Mouse (Mus musculus) naive thymus-derived CD4-positive, alpha-beta T cell, adult 2 months (primary cell): Measurements from ENCODE around the gene Sh3rf1.

Experiments
- DNase-seq: peaks from one replicate; pipeline ENCODE4 v3.0.0-alpha.2; 2011; ENCODE audit warnings: low read depth

Sh3rf1 gene

DNA sequence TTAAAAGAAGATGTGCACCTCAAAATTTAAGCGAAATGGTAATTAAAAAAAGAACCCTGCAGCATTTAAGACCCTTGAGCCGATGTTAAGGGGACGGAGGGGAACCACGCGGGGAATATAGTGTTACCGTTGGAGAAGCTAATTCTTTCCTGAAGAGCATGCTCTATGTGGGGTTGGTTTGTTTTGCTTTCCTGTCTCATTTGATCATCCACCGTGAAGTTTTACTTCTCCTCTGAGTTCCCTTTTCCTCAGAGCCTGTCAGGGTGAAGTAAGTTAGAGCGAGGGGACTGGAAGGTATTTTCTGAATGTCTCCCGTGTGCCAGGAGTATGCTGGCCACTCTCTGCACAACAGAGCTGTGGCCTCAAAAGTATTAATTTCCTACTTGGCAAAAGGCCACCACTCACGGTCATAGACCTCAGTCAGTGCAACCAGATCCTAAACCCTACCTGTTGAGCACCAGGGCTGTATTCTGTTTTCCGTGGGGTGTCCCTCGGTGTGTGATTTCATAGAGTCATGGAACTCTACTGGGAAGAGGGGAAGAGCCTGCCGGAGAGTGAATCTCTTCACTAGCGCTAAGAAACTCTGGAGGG is 63.2 kb downstream of the Sh3rf1 start:
- no peak for DNase-seq

GRCm38 (mm10) chr8:61288006-61288566 is 64.4 kb downstream of the Sh3rf1 start:
- no peak for DNase-seq

GRCm38 (mm10) chr8:61288676-61289075 is 65.0 kb downstream of the Sh3rf1 start:
- DNase-seq: no peak

GRCm38 (mm10) chr8:61295040-61295439 is 71.4 kb downstream of the Sh3rf1 start:
- no peak for DNase-seq

GRCm38 (mm10) chr8:61295441-61295840 is 71.8 kb downstream of the Sh3rf1 start:
- DNase-seq: no peak

- no peak for DNase-seq
Measured at GRCm38 (mm10) chr8:61298828-61299227, 75.2 kb downstream of the Sh3rf1 start.

DNA sequence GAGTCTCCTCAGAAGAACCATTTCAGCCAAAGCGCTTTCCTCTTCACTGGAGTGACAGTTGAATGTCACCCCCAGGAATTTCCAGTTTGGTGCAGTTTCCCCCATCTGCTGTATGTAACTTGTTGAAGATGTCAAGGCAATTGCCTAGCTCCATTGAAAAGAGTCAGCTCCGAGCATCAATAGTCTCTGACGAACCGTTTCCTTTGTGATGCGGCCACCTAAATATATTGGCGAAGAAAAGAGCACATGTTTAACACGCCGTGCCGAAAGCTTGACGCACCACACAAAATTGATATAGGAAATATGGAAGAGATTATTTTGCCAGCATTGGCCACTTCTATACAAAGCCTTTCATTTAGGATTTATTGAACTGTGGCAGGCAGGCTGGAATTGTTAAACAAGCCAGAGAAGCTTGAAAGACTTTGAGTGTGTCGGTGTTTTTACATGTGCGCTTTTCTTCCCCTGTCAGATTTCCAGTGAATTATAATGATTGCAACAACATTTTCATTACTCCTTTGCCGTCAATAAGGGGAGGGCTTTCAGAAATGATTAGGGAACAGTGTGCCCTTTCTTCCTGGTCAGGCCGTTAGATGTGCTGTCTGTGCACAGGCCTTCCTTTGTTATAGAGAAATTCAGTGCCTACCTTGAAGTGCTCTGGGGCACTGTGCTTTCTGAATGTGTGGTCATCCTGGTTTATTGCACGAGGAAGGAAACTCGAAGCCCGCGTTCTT is 77.8 kb downstream of the Sh3rf1 start:
- DNase-seq: no peak

- DNase-seq: no peak
Measured at GRCm38 (mm10) chr8:61302029-61302368, 78.3 kb downstream of the Sh3rf1 start.

DNA sequence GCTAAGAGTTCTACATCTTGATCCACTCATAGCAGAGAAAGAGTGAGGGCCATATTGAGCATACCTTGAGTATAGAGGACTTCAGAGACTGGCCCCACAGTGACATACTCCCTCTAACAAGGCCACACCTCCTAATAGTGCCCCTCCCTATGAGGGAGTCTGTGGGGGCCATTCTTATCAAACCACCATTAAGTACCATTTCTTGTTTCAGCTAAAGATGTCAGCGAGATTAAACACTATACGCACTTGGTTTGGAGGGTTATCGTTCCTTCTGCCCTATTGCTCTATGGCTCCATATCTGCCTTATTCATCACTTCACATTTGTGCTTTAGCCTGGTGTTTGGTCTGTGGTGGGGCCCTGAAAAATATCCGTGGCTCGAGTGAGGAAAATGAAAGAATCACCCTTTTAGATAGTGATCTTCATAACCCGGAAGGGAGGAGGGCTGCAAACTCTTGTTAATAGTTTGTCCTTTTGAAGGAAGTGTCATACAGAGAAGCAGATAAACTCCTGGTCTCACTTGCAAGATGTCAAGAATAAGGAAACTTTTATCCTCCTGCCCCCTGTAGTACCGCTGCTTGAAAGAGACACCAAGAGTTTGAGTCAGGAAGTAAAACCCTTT is 81.9 kb downstream of the Sh3rf1 start:
- DNase-seq: peak; percentile 23

DNA sequence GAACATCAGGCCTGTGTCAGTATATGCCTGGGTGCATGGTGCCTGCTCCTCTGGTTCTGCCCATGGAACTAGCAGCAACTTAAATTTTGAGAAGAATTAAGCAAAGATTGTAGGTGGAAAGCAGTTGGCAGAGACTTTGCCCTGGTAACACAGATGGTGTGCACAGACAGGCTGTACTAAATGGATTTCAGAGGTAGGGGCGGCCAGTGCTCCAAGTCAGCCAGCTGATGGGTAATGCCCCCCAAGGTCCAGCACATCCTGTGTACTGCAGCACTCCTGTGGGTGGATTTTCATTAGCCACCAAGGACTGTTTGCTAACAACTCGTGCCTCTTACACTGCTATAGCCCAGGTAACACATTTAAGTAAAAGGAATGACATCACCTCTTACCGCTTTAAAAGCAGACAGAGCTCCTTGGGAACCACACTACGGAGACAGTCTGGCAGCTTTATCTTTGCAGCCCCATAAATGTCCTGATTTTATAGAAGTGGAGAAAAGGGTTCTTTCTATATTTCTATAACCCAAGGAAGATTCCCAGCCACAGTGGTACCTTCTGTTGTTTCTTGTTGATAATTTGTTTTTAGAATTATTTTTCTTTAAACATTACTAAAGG is 82.9 kb downstream of the Sh3rf1 start:
- no peak for DNase-seq

DNA sequence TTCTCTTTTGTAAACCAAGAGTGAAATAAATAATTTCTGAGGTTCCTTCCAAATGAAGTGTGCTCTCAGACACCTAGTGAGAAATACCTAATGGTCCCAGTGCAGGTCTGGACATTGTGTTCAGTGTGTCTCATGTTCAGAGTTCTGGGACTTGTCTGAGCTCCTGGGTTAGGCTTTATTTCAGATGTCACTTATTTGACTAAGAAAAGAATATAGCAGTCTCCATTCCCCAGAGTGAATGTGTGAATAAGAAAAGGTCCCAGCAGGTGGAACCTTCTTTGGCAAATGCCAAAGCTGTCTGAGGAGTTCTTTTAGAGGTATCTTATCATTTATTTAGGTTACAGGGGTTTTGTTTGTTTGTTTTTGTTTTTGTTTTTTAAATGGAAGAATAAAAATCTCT is 85.2 kb downstream of the Sh3rf1 start:
- DNase-seq: no peak

DNA sequence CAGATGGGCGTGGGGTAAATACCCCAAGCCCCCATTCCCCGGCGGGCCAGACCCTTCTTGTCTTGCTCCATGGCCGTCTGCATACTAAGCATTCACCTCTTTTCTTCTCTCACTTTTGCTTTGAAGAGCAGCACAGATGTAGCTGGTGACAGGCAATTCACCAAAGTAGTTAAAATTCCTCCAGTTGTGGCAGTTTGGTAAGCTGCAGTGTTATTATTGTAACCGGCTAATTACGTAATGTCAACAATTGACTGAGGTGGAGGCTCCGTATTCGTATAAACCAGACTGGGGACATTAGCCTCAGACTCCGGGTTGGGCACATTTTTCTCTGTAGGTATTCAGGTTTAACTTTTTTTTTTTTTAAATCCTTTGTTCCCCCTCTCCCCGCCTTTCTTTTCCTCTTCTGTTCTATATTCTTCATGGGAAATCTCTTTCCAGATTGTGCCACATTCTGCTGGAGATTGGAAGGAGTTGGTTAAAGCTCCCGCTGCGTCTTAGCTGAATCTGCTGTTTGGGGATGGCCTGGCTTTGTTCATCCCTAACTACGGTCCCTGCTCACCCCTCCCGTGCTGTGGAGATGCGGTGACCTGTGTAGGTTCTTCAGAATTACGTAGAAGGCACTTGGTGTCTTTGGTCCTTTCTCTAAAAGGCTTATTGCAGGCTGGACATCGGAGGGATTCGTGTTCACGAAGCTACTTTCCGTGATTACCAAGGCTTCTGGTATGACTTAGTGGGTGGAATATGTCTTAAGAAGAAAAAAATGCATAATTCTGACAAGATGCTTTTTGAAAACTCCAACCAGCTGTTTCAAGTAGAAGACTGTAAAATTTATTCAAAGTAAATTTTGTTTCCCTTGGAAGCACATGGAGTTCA is 86.1 kb downstream of the Sh3rf1 start:
- DNase-seq: no peak

DNA sequence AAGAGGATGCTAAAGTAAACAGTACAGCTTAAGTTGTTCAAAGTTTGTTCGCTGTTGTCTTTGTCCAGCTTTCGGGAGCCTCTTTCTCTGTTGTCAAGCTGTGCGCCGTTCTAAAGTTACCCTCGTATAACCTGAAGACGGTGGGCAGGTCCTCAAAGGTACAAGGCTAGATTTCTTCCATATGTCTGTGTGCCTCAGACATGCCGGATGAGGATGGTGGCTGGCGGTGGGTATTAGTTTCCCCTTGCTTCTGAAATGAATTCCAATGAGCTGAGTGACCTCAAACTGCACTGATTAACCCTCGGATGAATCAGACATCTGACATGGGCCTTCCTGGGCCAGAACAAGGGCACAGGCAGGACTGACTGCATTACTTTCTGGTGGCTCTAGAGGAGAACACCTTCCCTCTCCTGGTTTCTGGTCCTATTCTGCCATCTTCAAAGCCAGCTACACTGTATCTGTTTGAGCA is 86.8 kb downstream of the Sh3rf1 start:
- no peak for DNase-seq

GRCm38 (mm10) chr8:61313016-61313415 is 89.3 kb downstream of the Sh3rf1 start:
- DNase-seq: no peak

DNA sequence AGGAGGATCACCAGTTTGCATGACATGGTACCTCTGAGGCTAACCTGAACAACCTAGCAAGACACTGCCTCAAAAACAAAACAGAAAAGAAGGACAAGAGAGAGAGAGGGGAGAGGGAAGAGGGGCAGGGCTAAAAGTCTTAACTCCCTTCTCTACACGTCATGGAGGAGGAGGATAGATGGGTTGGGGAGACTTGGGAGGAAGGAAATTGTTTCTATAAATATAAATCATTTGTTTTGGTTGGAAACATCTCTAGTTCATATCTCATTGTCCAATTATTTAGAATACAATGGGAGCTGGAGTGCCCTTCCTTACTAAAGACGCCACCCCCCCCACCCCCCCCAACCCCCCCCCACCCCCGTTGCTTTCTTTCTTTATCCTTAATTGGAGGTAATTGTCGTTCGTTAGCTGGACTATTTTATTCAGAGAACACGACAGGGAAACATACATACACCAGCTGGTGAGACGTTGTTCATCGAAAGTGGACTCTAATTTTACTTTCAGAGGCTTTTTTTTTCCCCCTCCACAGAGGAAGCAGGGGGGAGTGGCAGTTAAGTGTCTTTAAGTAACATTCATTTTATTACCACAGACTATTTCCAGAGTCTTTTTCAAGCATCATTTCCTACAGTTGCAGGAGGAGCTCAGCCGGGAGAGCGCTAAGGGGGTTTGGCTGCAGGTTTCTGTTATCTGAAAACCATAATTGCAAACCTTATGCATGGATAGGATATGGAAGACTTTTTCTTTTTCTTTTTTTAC is 92.5 kb downstream of the Sh3rf1 start:
- DNase-seq: no peak

GRCm38 (mm10) chr8:61316813-61317534 is 93.3 kb downstream of the Sh3rf1 start:
- DNase-seq: no peak

DNA sequence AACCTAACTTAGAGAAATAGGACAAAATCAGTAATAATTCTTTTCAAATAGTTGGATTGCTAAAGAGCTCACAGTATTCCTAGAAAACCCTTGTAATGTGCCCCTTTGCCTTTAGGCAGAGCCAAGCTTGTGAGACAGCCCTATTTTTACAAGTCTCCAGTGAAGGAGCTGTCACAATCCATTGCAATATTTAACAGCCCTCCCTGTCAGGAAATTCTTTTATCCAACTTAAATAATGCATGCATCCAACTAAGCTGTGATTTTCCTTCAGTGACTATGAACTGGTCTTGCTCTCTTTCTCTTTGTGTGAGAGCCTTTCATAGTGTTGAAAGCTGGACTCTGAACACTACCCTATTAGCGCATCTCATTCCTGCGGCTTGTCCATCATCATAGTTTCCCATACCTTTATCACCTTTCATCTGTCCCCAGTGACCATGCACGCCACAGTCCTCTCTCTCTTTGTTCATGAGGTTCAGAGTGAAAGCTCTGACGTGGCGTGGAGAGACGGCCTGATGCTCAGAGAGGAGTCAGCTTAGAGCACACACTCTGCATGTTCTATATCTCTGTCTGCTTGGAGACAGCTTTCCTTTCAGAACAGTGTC is 94.0 kb downstream of the Sh3rf1 start:
- no peak for DNase-seq

DNA sequence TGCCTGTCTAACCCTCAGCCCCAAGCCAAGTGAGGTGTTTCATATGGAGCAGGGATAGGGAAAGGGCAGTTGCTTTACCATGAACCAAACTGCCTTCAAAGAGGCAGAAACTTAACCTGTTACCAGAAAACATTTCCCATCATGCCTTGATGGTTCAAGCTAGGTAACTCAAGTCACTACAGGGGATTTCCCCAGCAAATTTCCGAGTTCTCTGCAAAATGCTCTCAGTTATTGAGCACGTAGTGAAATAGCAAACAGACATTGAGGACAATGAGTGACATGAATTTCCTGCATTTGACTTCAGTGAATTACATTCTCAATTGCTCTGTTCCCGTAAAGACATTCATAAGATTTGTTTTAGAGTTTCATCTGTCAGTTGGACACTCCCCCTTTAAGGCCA is 97.5 kb downstream of the Sh3rf1 start:
- peak; percentile 35 for DNase-seq

- DNase-seq: peak; percentile 9
Measured at GRCm38 (mm10) chr8:61321780-61322179, 98.1 kb downstream of the Sh3rf1 start.

- no peak for DNase-seq
Measured at GRCm38 (mm10) chr8:61322462-61322861, 98.8 kb downstream of the Sh3rf1 start.
